Mouse (Mus musculus) forebrain, embryonic 12.5 days (tissue): ENCODE results near the gene Ascl3. TPM values are rescaled to one million over a fixed set of nuclear protein-coding genes. Genes with fewer than 3 reads are reported as not detected.

Source experiments
- ATAC-seq: fragments of 200-750 bp; cut with Nextera tagmentation; 2 replicates; pipeline ENCODE4 v1.8.0; 2017; ENCODE audit warnings: moderate TSS enrichment; ENCODE audit not compliant: low FRiP score
- H3K27ac ChIP-seq: fragments of 300-500 bp; sonication (generic); 2 replicates; pipeline ENCODE4 v1.5.1; 2016; ENCODE audit warnings: mild to moderate bottlenecking
- H3K27me3 ChIP-seq: fragments of 300-500 bp; sonication (generic); 2 replicates; pipeline ENCODE4 v1.6.1; 2016; ENCODE audit warnings: mild to moderate bottlenecking
- H3K36me3 ChIP-seq: fragments of 300-500 bp; sonication (generic); replicated peaks from 2 replicates; pipeline ENCODE4 v1.6.1; 2016; ENCODE audit warnings: mild to moderate bottlenecking
- H3K4me1 ChIP-seq: fragments of 300-500 bp; sonication (generic); 2 replicates; pipeline ENCODE4 v1.6.1; 2016
- H3K4me2 ChIP-seq: fragments of 300-500 bp; sonication (generic); 2 replicates; pipeline ENCODE4 v1.6.1; 2016; ENCODE audit warnings: mild to moderate bottlenecking, moderate library complexity
- H3K4me3 ChIP-seq: fragments of 300-500 bp; sonication (generic); replicated peaks from 2 replicates; pipeline ENCODE4 v1.5.1; 2016; ENCODE audit warnings: mild to moderate bottlenecking
- H3K9ac ChIP-seq: fragments of 300-500 bp; sonication (generic); 2 replicates; pipeline ENCODE4 v1.6.1; 2016; ENCODE audit warnings: mild to moderate bottlenecking
- H3K9me3 ChIP-seq: fragments of 300-500 bp; sonication (generic); 2 replicates; pipeline ENCODE4 v1.6.1; 2016
- WGBS: fragments of 180-500 bp; shearing (Covaris S2); methylation state at CpG from one replicate; pipeline ENCODE4 v1.1.7; 2016; 5-methylcytosine and 5-hydroxymethylcytosine counted together
- polyA plus RNA-seq: library from polyadenylated mRNA; unstranded; fragments of >200 nt; fragmentation: Nextera tagmentation; extraction: Ambion mirVana; gene quantifications from 2 replicates; pipeline ENCODE4 v1.2.1, GENCODE M21; 2016

Gene Ascl3
- polyA plus RNA-seq, 1 experiment from 2014 or later, result not detected

- no peak for ATAC-seq
- WGBS, result 91% methylated on average over 1 of the region's 1 CpGs
- no peak overlapping the region for H3K27ac ChIP-seq
- no peaks in the 10 kb centered on the region for H3K27me3 ChIP-seq
- no peaks in the 10 kb centered on the region for H3K4me1 ChIP-seq
- no peak overlapping the region for H3K4me3 ChIP-seq
- H3K4me2 ChIP-seq, result no peak overlapping the region
- H3K36me3 ChIP-seq, result peaks cover 47% of the 10 kb centered on the region
- no peak overlapping the region for H3K9ac ChIP-seq
- no peaks in the 10 kb centered on the region for H3K9me3 ChIP-seq
These were observed 9.5 kb upstream of the Ascl3 start for GRCm38 (mm10) chr7:109741060-109741459.

- no peak overlapping the region for H3K9ac ChIP-seq
- H3K9me3 ChIP-seq, result no peaks in the 10 kb centered on the region
- no peak overlapping the region for H3K27ac ChIP-seq
- H3K27me3 ChIP-seq, result no peaks in the 10 kb centered on the region
- peaks cover 53% of the 10 kb centered on the region for H3K36me3 ChIP-seq
- no peak for ATAC-seq
- H3K4me2 ChIP-seq, result no peak overlapping the region
- no peak overlapping the region for H3K4me3 ChIP-seq
- no peaks in the 10 kb centered on the region for H3K4me1 ChIP-seq
- WGBS, result 91% methylated on average over 5 of the region's 5 CpGs
These were observed 8.4 kb upstream of the Ascl3 start for GRCm38 (mm10) chr7:109739822-109740370.

- no peaks in the 10 kb centered on the region for H3K9me3 ChIP-seq
- no peaks in the 10 kb centered on the region for H3K4me1 ChIP-seq
- no peak overlapping the region for H3K4me3 ChIP-seq
- no peak overlapping the region for H3K9ac ChIP-seq
- no peak overlapping the region for H3K27ac ChIP-seq
- H3K27me3 ChIP-seq, result no peaks in the 10 kb centered on the region
- no peak overlapping the region for H3K4me2 ChIP-seq
- 94% methylated on average over 4 of the region's 4 CpGs for WGBS
- peaks cover 23% of the 10 kb centered on the region for H3K36me3 ChIP-seq
- ATAC-seq, result no peak
These were observed 3.3 kb upstream of the Ascl3 start for GRCm38 (mm10) chr7:109734806-109735205.

GRCm38 (mm10) chr7:109723697-109724096 is 7.8 kb downstream of the Ascl3 start, which contains the start of gene BC051019:
BC051019 (minus strand) TSS chr7:109723850.
- H3K9ac ChIP-seq, result no peak within 1 kb of the TSS
- H3K4me1 ChIP-seq, result no peaks in the 10 kb centered on the region
- no peaks in the 10 kb centered on the region for H3K27me3 ChIP-seq
- H3K4me3 ChIP-seq, result no peak within 1 kb of the TSS
- H3K27ac ChIP-seq, result no peak within 1 kb of the TSS
- 0 out of 2 replicates have a peak, but pooled peaks cover 3% of the 10 kb centered on the region for H3K9me3 ChIP-seq
- WGBS, result 92% methylated on average over 5 of the region's 5 CpGs
- no peak within 1 kb of the TSS for H3K4me2 ChIP-seq
- no peaks in the 10 kb centered on the region for H3K36me3 ChIP-seq
- ATAC-seq, result no peak

- no peak overlapping the region for H3K4me2 ChIP-seq
- H3K36me3 ChIP-seq, result no peaks in the 10 kb centered on the region
- 0 out of 2 replicates have a peak, but pooled peaks cover 3% of the 10 kb centered on the region for H3K9me3 ChIP-seq
- H3K27ac ChIP-seq, result no peak overlapping the region
- 95% methylated on average over 8 of the region's 8 CpGs for WGBS
- no peak overlapping the region for H3K9ac ChIP-seq
- H3K4me1 ChIP-seq, result no peaks in the 10 kb centered on the region
- H3K4me3 ChIP-seq, result no peak overlapping the region
- ATAC-seq, result no peak
- H3K27me3 ChIP-seq, result no peaks in the 10 kb centered on the region
These were observed 8.4 kb downstream of the Ascl3 start for GRCm38 (mm10) chr7:109723114-109723513.

GRCm38 (mm10) chr7:109722618-109723017 is 8.9 kb downstream of the Ascl3 start:
- H3K9ac ChIP-seq, result no peak overlapping the region
- H3K27ac ChIP-seq, result no peak overlapping the region
- 99% methylated on average over 2 of the region's 2 CpGs for WGBS

GRCm38 (mm10) chr7:109719286-109719685 is 12.2 kb downstream of the Ascl3 start:
- H3K27ac ChIP-seq, result no peak overlapping the region
- no peak for ATAC-seq
- 0 out of 2 replicates have a peak, but pooled peaks cover 3% of the 10 kb centered on the region for H3K9me3 ChIP-seq
- no peaks in the 10 kb centered on the region for H3K4me1 ChIP-seq
- no peak overlapping the region for H3K4me2 ChIP-seq
- no peak overlapping the region for H3K4me3 ChIP-seq
- no peaks in the 10 kb centered on the region for H3K27me3 ChIP-seq
- no peak overlapping the region for H3K9ac ChIP-seq
- WGBS, result 70% methylated on average over 9 of the region's 9 CpGs
- no peaks in the 10 kb centered on the region for H3K36me3 ChIP-seq

More at GRCm38 (mm10) chr7:109722618-109723017, 8.9 kb downstream of the Ascl3 start:
- Histone ChIP-seq H3K27me3 (no peaks in the 10 kb centered on the region), H3K36me3 (no peaks in the 10 kb centered on the region), H3K9me3 (0 out of 2 replicates have a peak, but pooled peaks cover 3% of the 10 kb centered on the region), H3K4me3 (no peak overlapping the region), H3K4me2 (no peak overlapping the region), H3K4me1 (no peaks in the 10 kb centered on the region)
- ATAC-seq, result no peak

- no peak overlapping the region for H3K4me2 ChIP-seq
- WGBS, result 84% methylated on average over 2 of the region's 2 CpGs
- ATAC-seq, result no peak
- no peaks in the 10 kb centered on the region; the same call in 1 of the 2 replicates for H3K4me1 ChIP-seq
- H3K27me3 ChIP-seq, result no peaks in the 10 kb centered on the region
- H3K27ac ChIP-seq, result no peak overlapping the region
- H3K9me3 ChIP-seq, result no peaks in the 10 kb centered on the region
- H3K9ac ChIP-seq, result no peak overlapping the region
- H3K36me3 ChIP-seq, result peaks cover 32% of the 10 kb centered on the region
- H3K4me3 ChIP-seq, result no peak overlapping the region
These were observed 18.0 kb downstream of the Ascl3 start for GRCm38 (mm10) chr7:109713434-109713982.

- no peak overlapping the region for H3K4me3 ChIP-seq
- peaks cover 32% of the 10 kb centered on the region for H3K36me3 ChIP-seq
- no peak overlapping the region for H3K27ac ChIP-seq
- no peaks in the 10 kb centered on the region for H3K27me3 ChIP-seq
- no peak overlapping the region for H3K4me2 ChIP-seq
- H3K9me3 ChIP-seq, result no peaks in the 10 kb centered on the region
- H3K9ac ChIP-seq, result no peak overlapping the region
- no peak for ATAC-seq
- no peaks in the 10 kb centered on the region; the same call in 1 of the 2 replicates for H3K4me1 ChIP-seq
- 91% methylated on average over 7 of the region's 7 CpGs for WGBS
These were observed 19.3 kb downstream of the Ascl3 start for GRCm38 (mm10) chr7:109712198-109712597.

GRCm38 (mm10) chr7:109710069-109710468 is 21.5 kb downstream of the Ascl3 start:
- peaks cover 4% of the 10 kb centered on the region; the same call in 1 of the 2 replicates for H3K4me1 ChIP-seq
- no peak overlapping the region for H3K4me2 ChIP-seq
- H3K9me3 ChIP-seq, result no peaks in the 10 kb centered on the region
- H3K36me3 ChIP-seq, result peaks cover 32% of the 10 kb centered on the region
- no peak overlapping the region for H3K27ac ChIP-seq
- no peak for ATAC-seq
- 100% methylated on average over 1 of the region's 1 CpGs for WGBS
- H3K4me3 ChIP-seq, result no peak overlapping the region
- no peaks in the 10 kb centered on the region for H3K27me3 ChIP-seq
- H3K9ac ChIP-seq, result no peak overlapping the region

GRCm38 (mm10) chr7:109708961-109709382 is 22.6 kb downstream of the Ascl3 start:
- H3K36me3 ChIP-seq, result peaks cover 32% of the 10 kb centered on the region
- H3K27me3 ChIP-seq, result no peaks in the 10 kb centered on the region
- WGBS, result 83% methylated on average over 3 of the region's 3 CpGs
- H3K4me1 ChIP-seq, result peaks cover 9% of the 10 kb centered on the region; the same call in 1 of the 2 replicates
- ATAC-seq, result no peak
- H3K9me3 ChIP-seq, result no peaks in the 10 kb centered on the region
- no peak overlapping the region for H3K4me3 ChIP-seq
- no peak overlapping the region for H3K4me2 ChIP-seq
- no peak overlapping the region for H3K27ac ChIP-seq
- no peak overlapping the region for H3K9ac ChIP-seq

- H3K27ac ChIP-seq, result no peak overlapping the region
- no peaks in the 10 kb centered on the region for H3K9me3 ChIP-seq
- no peak overlapping the region for H3K4me2 ChIP-seq
- peaks cover 9% of the 10 kb centered on the region; the same call in 1 of the 2 replicates for H3K4me1 ChIP-seq
- no peak for ATAC-seq
- H3K36me3 ChIP-seq, result peaks cover 22% of the 10 kb centered on the region
- no peak overlapping the region for H3K9ac ChIP-seq
- WGBS, result 63% methylated on average over 4 of the region's 4 CpGs
- H3K4me3 ChIP-seq, result no peak overlapping the region
- peaks cover 9% of the 10 kb centered on the region for H3K27me3 ChIP-seq
These were observed 24.3 kb downstream of the Ascl3 start for GRCm38 (mm10) chr7:109707023-109707785.
